Mouse (Mus musculus): ENCODE results near the gene Gps2.
"Not testable (repeated sequence)": the region's sequence is repeated elsewhere in the genome, so short reads cannot be mapped to it uniquely, and the experiment has no call there.

- TF ChIP-seq CTCF, EP300 (IDR thresholded peaks at IDR 0.05; ENCODE audit: low read depth): not testable (repeated sequence)
These were observed 16.5 kb downstream of the Gps2 start for GRCm38 (mm10) chr11:69930176-69930575.
